Mouse (Mus musculus): ENCODE results near the gene Il17ra. TPM values are rescaled to one million over a fixed set of nuclear protein-coding genes. Genes with fewer than 3 reads are reported as not detected.

Il17ra gene
- polyA plus RNA-seq (2014; fragmentation: Illumina TruSeq; extraction: RNeasy Lipid Tissue Mini Kit (QIAGEN cat#74804); ENCODE audit: low read depth, low replicate concordance) = 4.0 TPM

DNA sequence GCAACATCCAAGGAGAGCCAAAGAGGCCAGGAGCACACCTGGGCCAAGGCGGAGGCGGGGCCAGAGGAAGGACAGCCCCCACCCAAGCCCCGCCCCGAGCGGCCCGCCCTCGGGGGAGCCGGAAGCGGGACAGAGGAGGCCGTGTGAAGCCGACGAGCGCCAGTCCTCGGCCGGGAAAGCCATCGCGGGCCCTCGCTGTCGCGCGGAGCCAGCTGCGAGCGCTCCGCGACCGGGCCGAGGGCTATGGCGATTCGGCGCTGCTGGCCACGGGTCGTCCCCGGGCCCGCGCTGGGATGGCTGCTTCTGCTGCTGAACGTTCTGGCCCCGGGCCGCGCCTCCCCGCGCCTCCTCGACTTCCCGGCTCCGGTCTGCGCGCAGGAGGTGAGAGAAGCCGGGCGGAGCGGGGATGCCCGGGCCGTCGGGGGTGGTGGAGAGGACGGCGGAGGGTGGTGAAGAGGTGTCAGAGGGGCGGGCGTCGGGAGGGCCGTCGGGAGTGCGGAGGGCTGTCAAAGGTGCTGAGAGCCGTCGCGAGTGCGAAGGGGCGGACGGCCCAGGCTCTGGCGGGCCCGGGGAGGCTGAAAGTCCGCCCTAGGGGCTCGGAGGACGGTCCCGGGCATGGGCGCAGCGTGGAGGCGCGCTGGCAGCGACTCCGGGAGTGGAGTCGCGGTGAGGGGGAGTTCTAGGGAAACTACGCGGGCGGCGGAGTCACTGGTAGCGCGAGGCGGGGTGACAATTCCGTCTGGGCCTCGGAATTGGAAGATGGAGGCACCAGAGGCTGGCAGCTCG is at the start of gene Il17ra:
Gene Il17ra (plus strand): TSS at position 162 of the 786 bp plus-strand sequence.

DNA sequence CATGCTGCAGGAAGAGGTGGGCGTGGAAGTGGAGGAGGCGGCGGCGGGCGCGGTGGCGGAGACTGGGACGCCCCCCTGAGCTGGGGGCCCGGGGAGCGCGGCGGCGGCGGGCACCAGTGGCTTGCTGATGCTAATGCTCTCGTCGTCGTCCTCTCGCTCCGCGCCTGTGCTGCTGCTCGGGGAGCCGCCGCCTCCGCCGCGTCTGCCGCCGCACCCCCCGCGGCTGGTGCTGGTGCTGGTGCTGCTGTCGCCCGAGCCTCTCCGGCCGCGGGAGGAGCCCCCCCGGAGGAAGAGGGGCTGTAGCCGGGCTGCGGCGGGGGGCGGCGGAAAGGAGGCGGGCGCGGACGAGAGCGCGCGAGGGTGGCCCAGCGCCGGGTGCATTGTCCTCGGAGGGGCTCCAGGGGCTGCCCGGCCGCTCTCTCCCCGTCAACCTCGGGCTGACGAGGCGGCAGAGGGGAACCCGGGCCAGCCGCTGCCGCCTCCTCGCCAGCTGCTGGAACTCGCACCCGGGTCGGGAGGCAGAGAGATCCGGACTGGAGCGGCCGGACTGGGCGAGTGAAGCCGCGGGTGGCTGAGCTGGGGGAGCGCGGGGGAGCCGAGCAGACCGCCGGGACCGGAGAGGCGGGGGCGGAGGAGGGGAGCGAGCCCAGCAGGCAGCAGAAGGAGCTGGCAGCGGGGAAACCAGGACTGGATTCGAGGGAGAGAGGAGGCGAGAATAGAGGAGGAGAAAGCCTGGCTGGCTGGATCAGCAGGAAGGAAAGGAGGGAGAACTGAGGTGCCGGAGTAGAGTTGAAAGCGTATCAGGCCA is 30.5 kb downstream of the Il17ra start, which contains the start of gene Tmem121b:
Gene Tmem121b (minus strand): TSS at position 434 of the 808 bp plus-strand sequence.

DNA sequence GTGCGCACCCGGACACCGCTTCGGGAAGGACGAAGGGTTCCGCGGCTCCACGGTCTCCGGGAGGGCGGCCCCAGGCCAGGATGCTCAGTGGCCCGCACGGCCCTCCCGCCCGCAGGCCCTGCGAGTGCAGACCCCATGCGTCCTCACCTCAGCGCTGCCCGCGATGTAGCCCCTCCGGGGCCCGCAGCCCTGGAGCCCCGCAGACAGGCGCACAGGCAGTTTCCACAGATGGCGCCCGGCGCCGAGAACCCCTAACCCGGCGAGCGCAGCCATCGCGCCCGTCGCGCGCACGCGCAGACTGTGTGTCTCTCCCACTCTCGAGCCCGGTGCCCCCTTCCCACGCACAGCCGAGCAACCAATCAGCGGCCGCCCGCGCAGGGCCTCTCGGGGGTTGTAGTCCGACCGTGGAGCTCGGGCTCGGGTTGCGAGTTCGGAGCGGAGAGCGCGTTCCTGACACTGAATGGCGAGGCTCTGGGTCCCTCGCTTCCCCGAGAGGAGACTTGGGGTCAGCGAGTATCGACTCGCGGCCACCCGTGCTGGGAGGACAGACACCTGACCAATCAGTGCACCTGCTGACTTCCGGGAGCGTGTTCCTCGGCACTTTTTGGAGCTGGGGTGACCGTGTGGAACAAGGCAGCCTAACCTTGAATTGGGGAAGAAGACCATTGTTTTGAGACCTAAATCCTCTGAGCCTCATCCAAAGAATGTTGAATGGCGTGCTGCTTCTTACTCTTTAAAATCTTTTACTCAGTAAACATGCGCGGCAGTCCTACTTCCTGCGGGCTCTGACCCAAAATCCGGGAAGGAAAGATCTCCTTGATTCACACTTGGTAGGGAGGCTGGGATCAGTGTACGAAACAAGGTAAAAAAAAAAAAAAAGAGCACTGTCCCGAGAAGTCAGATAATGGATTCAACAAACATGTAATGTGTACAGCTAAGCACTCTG is 68.2 kb downstream of the Il17ra start, which contains the start of gene Hdhd5:
Gene Hdhd5 (minus strand): TSS at position 300 of the 946 bp plus-strand sequence.

Other genes with a start within 250 kb of the Il17ra start
- gene D330020A13Rik, start 168.9 kb upstream of the Il17ra start, polyA plus RNA-seq (2014; fragmentation: Illumina TruSeq; extraction: RNeasy Lipid Tissue Mini Kit (QIAGEN cat#74804); ENCODE audit: low read depth, low replicate concordance) = not detected
- 5.0 TPM for gene B4galnt3, start 168.7 kb upstream of the Il17ra start, polyA plus RNA-seq (2014; fragmentation: Illumina TruSeq; extraction: RNeasy Lipid Tissue Mini Kit (QIAGEN cat#74804); ENCODE audit: low read depth, low replicate concordance)
- 71.7 TPM for gene Kdm5a, start 99.1 kb upstream of the Il17ra start, polyA plus RNA-seq (2014; fragmentation: Illumina TruSeq; extraction: RNeasy Lipid Tissue Mini Kit (QIAGEN cat#74804); ENCODE audit: low read depth, low replicate concordance)
- gene Ccdc77, start 98.9 kb upstream of the Il17ra start, polyA plus RNA-seq (2014; fragmentation: Illumina TruSeq; extraction: RNeasy Lipid Tissue Mini Kit (QIAGEN cat#74804); ENCODE audit: low read depth, low replicate concordance) = 15.6 TPM
- not detected for gene Tmem121b, start 30.6 kb downstream of the Il17ra start, polyA plus RNA-seq (2014; fragmentation: Illumina TruSeq; extraction: RNeasy Lipid Tissue Mini Kit (QIAGEN cat#74804); ENCODE audit: low read depth, low replicate concordance)
- 9.1 TPM for gene Hdhd5, start 68.1 kb downstream of the Il17ra start, polyA plus RNA-seq (2014; fragmentation: Illumina TruSeq; extraction: RNeasy Lipid Tissue Mini Kit (QIAGEN cat#74804); ENCODE audit: low read depth, low replicate concordance)
- gene Cecr2, start 203.1 kb downstream of the Il17ra start, polyA plus RNA-seq (2014; fragmentation: Illumina TruSeq; extraction: RNeasy Lipid Tissue Mini Kit (QIAGEN cat#74804); ENCODE audit: low read depth, low replicate concordance) = 0.28 TPM